Mouse (Mus musculus) ES-E14 (cell line): ENCODE measurements around the gene Rnf41.

Experiments used
- MAFK ChIP-seq: IDR thresholded peaks from 2 replicates; pipeline ENCODE4 v1.6.1; 2014; ENCODE audit warnings: mild to moderate bottlenecking, low read depth, low read length, inconsistent platforms; ENCODE audit not compliant: insufficient read depth
- ZNF384 ChIP-seq: IDR thresholded peaks from 2 replicates; pipeline ENCODE4 v1.6.1; 2012; ENCODE audit warnings: low read depth, low read length, inconsistent platforms

GRCm38 (mm10) chr10:128435873-128436272 lies 24.4 kb downstream of the Rnf41 start:
- TF ChIP-seq MAFK, result no peak
- no peak for TF ChIP-seq ZNF384
